Mouse (Mus musculus) lung, adult 2 months (tissue): ENCODE data around the gene Kank2.

ENCODE experiments used
- CTCF ChIP-seq: fragments of 200-500 bp; IDR thresholded peaks from 2 replicates; pipeline ENCODE4 v1.5.1; 2011; ENCODE audit warnings: mild to moderate bottlenecking, low read length, control low read depth; ENCODE audit not compliant: insufficient read depth
- POLR2A ChIP-seq: fragments of 200-500 bp; IDR thresholded peaks from 2 replicates; pipeline ENCODE4 v1.6.1; 2011; ENCODE audit warnings: low read depth, mild to moderate bottlenecking, control low read depth, low read length, borderline replicate concordance; ENCODE audit errors: extremely low read depth

DNA sequence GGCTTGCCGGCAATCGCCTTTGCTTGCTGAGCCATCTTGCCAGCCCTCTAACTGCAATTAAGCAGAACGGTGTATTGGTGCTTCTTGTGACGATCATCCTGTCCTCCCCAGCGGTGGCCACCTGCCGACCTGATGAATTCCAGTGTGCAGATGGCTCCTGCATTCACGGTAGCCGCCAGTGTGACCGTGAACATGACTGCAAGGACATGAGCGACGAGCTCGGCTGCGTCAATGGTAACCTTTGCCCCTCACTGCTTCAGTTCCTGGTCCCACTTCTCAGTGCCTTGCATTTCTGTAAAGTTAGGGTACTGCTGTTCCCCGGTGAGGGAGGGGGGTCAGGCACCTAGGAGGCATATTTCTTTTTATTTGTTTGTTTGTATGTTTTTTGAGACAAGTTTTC lies 63.4 kb downstream of the Kank2 start:
- no peak for TF ChIP-seq CTCF
- no peak for TF ChIP-seq POLR2A
